Mouse (Mus musculus) CH12.LX (cell line): ENCODE measurements around the gene Cul4b. TPM values are rescaled to one million over a fixed set of nuclear protein-coding genes. Genes with fewer than 3 reads are reported as not detected.

Experiments used
- DNase-seq: peaks from one replicate; pipeline ENCODE4 v3.0.0-alpha.2; 2013; ENCODE audit errors: extremely low read depth
- H3K27ac ChIP-seq: 2 replicates; pipeline ENCODE4 v1.5.1; 2012; ENCODE audit warnings: low read depth, mild to moderate bottlenecking, control low read depth, moderate library complexity; ENCODE audit not compliant: insufficient read depth
- H3K27me3 ChIP-seq: replicated peaks from 2 replicates; pipeline ENCODE3; 2012; ENCODE audit warnings: inconsistent platforms
- H3K36me3 ChIP-seq, 2 experiments: replicated peaks in 1 of 2; 2 replicates each; pipeline versions ENCODE3 to v1.6.1; 2012; ENCODE audit warnings: inconsistent platforms in 1 of 2, low read length in 1 of 2, mild to moderate bottlenecking in 1 of 2, mixed read lengths in 1 of 2, moderate library complexity in 1 of 2; ENCODE audit not compliant: control insufficient read depth in 1 of 2, insufficient read depth in 1 of 2
- H3K4me1 ChIP-seq, 2 experiments: 2 replicates each; pipeline ENCODE4 v1.6.1; 2012; ENCODE audit warnings: inconsistent platforms in 1 of 2, moderate library complexity in 1 of 2; ENCODE audit not compliant: insufficient read depth in 2 of 2, control insufficient read depth in 1 of 2
- H3K4me2 ChIP-seq: 2 replicates; pipeline ENCODE4 v1.6.1; 2012; ENCODE audit warnings: low read depth, mild to moderate bottlenecking, control low read depth; ENCODE audit not compliant: poor library complexity, insufficient read depth, severe bottlenecking
- H3K4me3 ChIP-seq, 3 experiments: fragments of 150-350 bp in 1 of 3; sonication (generic) in 1 of 3; replicated peaks in 1 of 3; 2 replicates each; pipeline versions ENCODE3 to v1.5.1; 2011 to 2012; ENCODE audit warnings: low read depth in 2 of 3, low read length in 2 of 3, mild to moderate bottlenecking in 2 of 3, moderate library complexity in 2 of 3, control low read depth in 1 of 3, improper control_type of control experiment in 1 of 3, inconsistent platforms in 1 of 3, mixed read lengths in 1 of 3; ENCODE audit not compliant: poor library complexity in 1 of 3
- H3K79me2 ChIP-seq: replicated peaks from 2 replicates; pipeline ENCODE4 v1.6.1; 2012; ENCODE audit warnings: mild to moderate bottlenecking, moderate library complexity; ENCODE audit not compliant: control insufficient read depth, poor library complexity, insufficient read depth, severe bottlenecking; ENCODE audit errors: extremely low read depth
- H3K9ac ChIP-seq: 2 replicates; pipeline ENCODE4 v1.6.1; 2012; ENCODE audit warnings: low read depth, mild to moderate bottlenecking, control low read depth, moderate library complexity; ENCODE audit not compliant: insufficient read depth
- H3K9me3 ChIP-seq: replicated peaks from 2 replicates; pipeline ENCODE3; 2012; ENCODE audit warnings: low read length, inconsistent platforms, mixed read lengths
- BHLHE40 ChIP-seq: IDR thresholded peaks from 2 replicates; pipeline ENCODE4 v1.6.1; 2011; ENCODE audit warnings: mild to moderate bottlenecking, low read depth, low read length, improper control_type of control experiment
- CHD1 ChIP-seq: IDR thresholded peaks from 2 replicates; pipeline ENCODE4 v1.6.1; 2012; ENCODE audit warnings: low read depth, low read length, improper control_type of control experiment, inconsistent platforms
- CHD2 ChIP-seq: IDR thresholded peaks from 2 replicates; pipeline ENCODE4 v1.6.1; 2011; ENCODE audit warnings: low read length, improper control_type of control experiment
- CTCF ChIP-seq, 2 experiments: IDR thresholded peaks in 1 of 2; conservative IDR thresholded peaks in 1 of 2; 2 replicates each; pipeline ENCODE4 v1.5.1; 2011 to 2012; ENCODE audit warnings: low read depth in 2 of 2, low read length in 2 of 2, improper control_type of control experiment in 1 of 2, inconsistent platforms in 1 of 2, mild to moderate bottlenecking in 1 of 2, moderate library complexity in 1 of 2
- ELF1 ChIP-seq: IDR thresholded peaks from 2 replicates; pipeline ENCODE4 v1.6.1; 2014; ENCODE audit warnings: low read depth, mild to moderate bottlenecking, inconsistent platforms, low read length, improper control_type of control experiment
- ETS1 ChIP-seq: conservative IDR thresholded peaks from 2 replicates; pipeline ENCODE4 v1.6.1; 2012; ENCODE audit warnings: low read depth, mild to moderate bottlenecking, inconsistent platforms, low read length, improper control_type of control experiment, moderate library complexity
- HCFC1 ChIP-seq: IDR thresholded peaks from 2 replicates; pipeline ENCODE4 v1.6.1; 2012; ENCODE audit warnings: low read depth, mild to moderate bottlenecking, inconsistent platforms, low read length, improper control_type of control experiment
- IRF4 ChIP-seq: IDR thresholded peaks from 2 replicates; pipeline ENCODE4 v1.6.1; 2014; ENCODE audit warnings: low read depth, mild to moderate bottlenecking, inconsistent platforms, low read length, improper control_type of control experiment
- JUND ChIP-seq: conservative IDR thresholded peaks from 2 replicates; pipeline ENCODE4 v1.6.1; 2011; ENCODE audit warnings: low read depth, low read length, improper control_type of control experiment
- KAT2A ChIP-seq: IDR thresholded peaks from 2 replicates; pipeline ENCODE4 v1.6.1; 2012; ENCODE audit warnings: low read length, improper control_type of control experiment, inconsistent platforms; ENCODE audit not compliant: insufficient replicate concordance
- MAX ChIP-seq: IDR thresholded peaks from 2 replicates; pipeline ENCODE4 v1.6.1; 2011; ENCODE audit warnings: low read length, improper control_type of control experiment
- MAZ ChIP-seq: IDR thresholded peaks from 2 replicates; pipeline ENCODE4 v1.6.1; 2012; ENCODE audit warnings: low read depth, mild to moderate bottlenecking, inconsistent platforms, low read length, improper control_type of control experiment, moderate library complexity
- MXI1 ChIP-seq: IDR thresholded peaks from 2 replicates; pipeline ENCODE4 v1.6.1; 2011; ENCODE audit warnings: mild to moderate bottlenecking, low read depth, low read length, improper control_type of control experiment
- MYC ChIP-seq: IDR thresholded peaks from 2 replicates; pipeline ENCODE4 v1.6.1; 2011; ENCODE audit warnings: low read depth, mild to moderate bottlenecking, improper control_type of control experiment, low read length
- NRF1 ChIP-seq: IDR thresholded peaks from 2 replicates; pipeline ENCODE4 v1.6.1; 2014; ENCODE audit warnings: low read depth, mild to moderate bottlenecking, inconsistent platforms, low read length, improper control_type of control experiment, moderate library complexity
- PAX5 ChIP-seq: IDR thresholded peaks from 2 replicates; pipeline ENCODE4 v1.6.1; 2012; ENCODE audit warnings: low read length, inconsistent platforms, mixed read lengths
- POLR2AphosphoS2 ChIP-seq: IDR thresholded peaks from 2 replicates; pipeline ENCODE4 v1.6.1; 2011; ENCODE audit warnings: low read depth, low read length, improper control_type of control experiment
- RCOR1 ChIP-seq: conservative IDR thresholded peaks from 2 replicates; pipeline ENCODE4 v1.6.1; 2012; ENCODE audit warnings: low read depth, mild to moderate bottlenecking, inconsistent platforms, low read length, improper control_type of control experiment
- SIN3A ChIP-seq: IDR thresholded peaks from 2 replicates; pipeline ENCODE4 v1.6.1; 2012; ENCODE audit warnings: low read length, improper control_type of control experiment, inconsistent platforms
- SMC3 ChIP-seq: IDR thresholded peaks from 2 replicates; pipeline ENCODE4 v1.6.1; 2011; ENCODE audit warnings: low read depth, low read length, improper control_type of control experiment
- TCF12 ChIP-seq: IDR thresholded peaks from 2 replicates; pipeline ENCODE4 v1.6.1; 2014; ENCODE audit warnings: low read depth, mild to moderate bottlenecking, inconsistent platforms, low read length, improper control_type of control experiment
- USF1 ChIP-seq: IDR thresholded peaks from 2 replicates; pipeline ENCODE4 v1.6.1; 2014; ENCODE audit warnings: low read depth, mild to moderate bottlenecking, inconsistent platforms, low read length, improper control_type of control experiment
- USF2 ChIP-seq: conservative IDR thresholded peaks from 2 replicates; pipeline ENCODE4 v1.6.1; 2011; ENCODE audit warnings: low read depth, low read length, improper control_type of control experiment
- ZC3H11A ChIP-seq: IDR thresholded peaks from 2 replicates; pipeline ENCODE4 v1.6.1; 2012; ENCODE audit warnings: low read depth, mild to moderate bottlenecking, inconsistent platforms, low read length, improper control_type of control experiment
- ZMIZ1 ChIP-seq: IDR thresholded peaks from 2 replicates; pipeline ENCODE4 v1.6.1; 2012; ENCODE audit warnings: low read depth, mild to moderate bottlenecking, inconsistent platforms, low read length, improper control_type of control experiment
- ZNF384 ChIP-seq: IDR thresholded peaks from 2 replicates; pipeline ENCODE4 v1.6.1; 2012; ENCODE audit warnings: low read depth, low read length, improper control_type of control experiment, inconsistent platforms
- dilution Hi-C: fragments of 300-500 bp; cut with MboI; formaldehyde crosslinking; loops from 2 replicates; pipeline ENCODE4 v1.14.3; 2020; ENCODE audit warnings: low sequenced_read_pairs; ENCODE audit not compliant: extremely low pct_unique_long_range_greater_than_20kb, extremely low pct_ligation_motif_present
- in situ Hi-C: fragments of 300-500 bp; cut with MboI; formaldehyde crosslinking; loops from 3 replicates; pipeline ENCODE4 v1.14.3; 2019; ENCODE audit warnings: low sequenced_read_pairs, low pct_ligation_motif_present, low pct_unique_long_range_greater_than_20kb, mixed read lengths
- polyA plus RNA-seq: library from polyadenylated mRNA; unstranded; fragments of >175 nt; gene quantifications from 2 replicates; pipeline ENCODE4 v1.2.1, GENCODE M21; 2012; ENCODE audit warnings: low read depth; ENCODE audit not compliant: insufficient read length
- total RNA-seq, 2 experiments: library from RNA; depleted of rRNA; stranded (reverse); fragments of 300-350 nt in 1 of 2; fragments of >200 nt in 1 of 2; gene quantifications; 2 replicates each; pipeline ENCODE4 v1.2.3; 2012 to 2014

The Cul4b gene
- total and polyA plus RNA-seq, 3 experiments: 17.6 to 37.6 (median 34.7) TPM

GRCm38 (mm10) chrX:38581140-38581539 lies 5.1 kb upstream of the Cul4b start:
- in situ Hi-C loops: no loop called here
- dilution Hi-C loops: no loop called here
- Histone ChIP-seq H3K9ac (no peak overlapping the region), H3K4me2 (no peak overlapping the region), H3K27ac (no peak overlapping the region), H3K36me3 (no peaks in the 10 kb centered on the region), H3K79me2 (no peaks in the 10 kb centered on the region), H3K9me3 (no peaks in the 10 kb centered on the region), H3K4me1 (peaks cover 0 to 3% of the 10 kb centered on the region in 2 experiments; a peak in 1 of 4 replicates), H3K4me3 (no peak overlapping the region), H3K27me3 (no peaks in the 10 kb centered on the region)
- no peak for DNase-seq
- TF ChIP-seq NRF1 (no peak), SIN3A (no peak), BHLHE40 (no peak), ETS1 (no peak), KAT2A (no peak), ZC3H11A (no peak), MXI1 (no peak), TCF12 (no peak), ZNF384 (no peak), HCFC1 (no peak), CHD2 (no peak), POLR2AphosphoS2 (no peak), ZMIZ1 (no peak), SMC3 (no peak), USF2 (no peak), USF1 (no peak), CHD1 (no peak)

GRCm38 (mm10) chrX:38566521-38567205 lies 9.3 kb downstream of the Cul4b start:
- no peak for DNase-seq
- Histone ChIP-seq H3K4me2 (no peak overlapping the region), H3K9me3 (no peaks in the 10 kb centered on the region), H3K4me3 (no peak overlapping the region), H3K27me3 (no peaks in the 10 kb centered on the region), H3K36me3 (no peaks in the 10 kb centered on the region), H3K27ac (no peak overlapping the region), H3K9ac (no peak overlapping the region), H3K4me1 (no peaks in the 10 kb centered on the region), H3K79me2 (peaks cover 15% of the 10 kb centered on the region)
- dilution Hi-C loops (no loop called here), in situ Hi-C loops (no loop called here)
- no peak for TF ChIP-seq MAZ
- TF ChIP-seq CHD1: no peak
- TF ChIP-seq USF2: no peak
- TF ChIP-seq CTCF (conservative IDR thresholded peaks at IDR 0.05 in 1 of 2, IDR thresholded peaks at IDR 0.05 in 1 of 2; ENCODE audit: low read depth in 2 of 2, low read length in 2 of 2): no peak
- TF ChIP-seq RCOR1: no peak
- TF ChIP-seq MYC: no peak
- no peak for TF ChIP-seq ZNF384
- TF ChIP-seq IRF4: no peak
- TF ChIP-seq MAX: no peak
- no peak for TF ChIP-seq SIN3A
- TF ChIP-seq JUND: no peak
- no peak for TF ChIP-seq ELF1
- TF ChIP-seq PAX5: no peak
- TF ChIP-seq SMC3: no peak
- TF ChIP-seq NRF1: no peak
- no peak for TF ChIP-seq ZMIZ1
- no peak for TF ChIP-seq ZC3H11A
- no peak for TF ChIP-seq BHLHE40
